Mouse (Mus musculus): ENCODE results near the gene Nodal.

GRCm38 (mm10) chr10:61374771-61375481 lies 42.8 kb upstream of the Nodal start:
- TF ChIP-seq ZC3H11A (IDR thresholded peaks at IDR 0.05; ENCODE audit: low read depth, low read length) (no peak), UBTF (IDR thresholded peaks at IDR 0.05; ENCODE audit: low read depth, low read length) (no peak), CTCF (conservative IDR thresholded peaks at IDR 0.05 in 1 of 2, IDR thresholded peaks at IDR 0.05 in 1 of 2; ENCODE audit: low read depth in 2 of 2, low read length in 2 of 2) (no peak)

Data from CH12.LX (cell line).